Mouse (Mus musculus): ENCODE results near the gene RPS10-NUDT3. TPM values are rescaled to one million over a fixed set of nuclear protein-coding genes. Genes with fewer than 3 reads are reported as not detected.
A peak's percentile ranks its signal among the peaks of the same experiment; 100 is the strongest.

Gene RPS10-NUDT3
- not detected in 2 replicates for polyA plus RNA-seq (2015; fragmentation: Nextera tagmentation; extraction: Ambion mirVana)

- H3K4me3 ChIP-seq (ENCODE audit: low read length), result peak within 1 kb of the TSS; percentile 97
- peak within 1 kb of the TSS; percentile 96 for H3K9ac ChIP-seq (ENCODE audit: low read length)
- no peaks in the 10 kb centered on the region for H3K27me3 ChIP-seq (ENCODE audit: control insufficient read depth, insufficient read depth, low read depth, low read length)
- peaks cover 33% of the 10 kb centered on the region for H3K36me3 ChIP-seq (ENCODE audit: control insufficient read depth, insufficient read depth, low read length)
- WGBS, result under 1% methylated on average over 72 of the region's 72 CpGs
- H3K9me3 ChIP-seq (ENCODE audit: control insufficient read depth, low read length), result no peaks in the 10 kb centered on the region
- peak; percentile 98 for ATAC-seq (ENCODE audit: low read depth)
- H3K27ac ChIP-seq (ENCODE audit: low read length), result peak within 1 kb of the TSS; percentile 71
- H3K4me2 ChIP-seq (ENCODE audit: low read depth, low read length), result peak within 1 kb of the TSS; percentile 87
- H3K4me1 ChIP-seq (replicated peaks; ENCODE audit: control insufficient read depth, insufficient read depth, low read length), result peaks cover 10% of the 10 kb centered on the region
Observed at GRCm38 (mm10) chr17:27634871-27635574, at the start of gene RPS10-NUDT3. TSS of gene RPS10-NUDT3 (minus strand) at chr17:27635222.

- Histone ChIP-seq H3K4me1 (replicated peaks; ENCODE audit: control insufficient read depth, insufficient read depth, low read length) (peaks cover 7% of the 10 kb centered on the region), H3K36me3 (ENCODE audit: control insufficient read depth, insufficient read depth, low read length) (no peaks in the 10 kb centered on the region), H3K27me3 (ENCODE audit: control insufficient read depth, insufficient read depth, low read depth, low read length) (peaks cover 2% of the 10 kb centered on the region; the same call in 1 of the 2 replicates), H3K27ac (ENCODE audit: low read length) (no peak overlapping the region), H3K4me2 (ENCODE audit: low read depth, low read length) (no peak overlapping the region), H3K9ac (ENCODE audit: low read length) (no peak overlapping the region), H3K9me3 (ENCODE audit: control insufficient read depth, low read length) (no peaks in the 10 kb centered on the region), H3K4me3 (ENCODE audit: low read length) (no peak overlapping the region)
- ATAC-seq (ENCODE audit: low read depth), result peak; percentile 69
- 36% methylated on average over 11 of the region's 11 CpGs for WGBS
Observed at GRCm38 (mm10) chr17:27678924-27679813, 44.1 kb upstream of the RPS10-NUDT3 start.

GRCm38 (mm10) chr17:27677756-27678155, 42.7 kb upstream of the RPS10-NUDT3 start:
- no peak overlapping the region for H3K4me3 ChIP-seq (ENCODE audit: low read length)
- H3K9me3 ChIP-seq (ENCODE audit: control insufficient read depth, low read length), result no peaks in the 10 kb centered on the region
- no peaks in the 10 kb centered on the region for H3K36me3 ChIP-seq (ENCODE audit: control insufficient read depth, insufficient read depth, low read length)
- no peak overlapping the region for H3K4me2 ChIP-seq (ENCODE audit: low read depth, low read length)
- 70% methylated on average over 5 of the region's 5 CpGs for WGBS
- H3K4me1 ChIP-seq (replicated peaks; ENCODE audit: control insufficient read depth, insufficient read depth, low read length), result peaks cover 7% of the 10 kb centered on the region
- no peak for ATAC-seq (ENCODE audit: low read depth)
- no peak overlapping the region for H3K9ac ChIP-seq (ENCODE audit: low read length)
- H3K27ac ChIP-seq (ENCODE audit: low read length), result no peak overlapping the region
- no peaks in the 10 kb centered on the region for H3K27me3 ChIP-seq (ENCODE audit: control insufficient read depth, insufficient read depth, low read depth, low read length)

- 53% methylated on average over 7 of the region's 7 CpGs for WGBS
- Histone ChIP-seq H3K27ac (ENCODE audit: low read length) (no peak overlapping the region), H3K9ac (ENCODE audit: low read length) (no peak overlapping the region), H3K4me3 (ENCODE audit: low read length) (no peak overlapping the region), H3K9me3 (ENCODE audit: control insufficient read depth, low read length) (no peaks in the 10 kb centered on the region), H3K4me1 (replicated peaks; ENCODE audit: control insufficient read depth, insufficient read depth, low read length) (peaks cover 7% of the 10 kb centered on the region), H3K4me2 (ENCODE audit: low read depth, low read length) (no peak overlapping the region), H3K36me3 (ENCODE audit: control insufficient read depth, insufficient read depth, low read length) (no peaks in the 10 kb centered on the region), H3K27me3 (ENCODE audit: control insufficient read depth, insufficient read depth, low read depth, low read length) (no peaks in the 10 kb centered on the region)
- no peak for ATAC-seq (ENCODE audit: low read depth)
Observed at GRCm38 (mm10) chr17:27676270-27676669, 41.2 kb upstream of the RPS10-NUDT3 start.

GRCm38 (mm10) chr17:27675453-27675852, 40.4 kb upstream of the RPS10-NUDT3 start:
- ATAC-seq (ENCODE audit: low read depth), result no peak
- no peak overlapping the region for H3K9ac ChIP-seq (ENCODE audit: low read length)
- H3K27ac ChIP-seq (ENCODE audit: low read length), result no peak overlapping the region
- no peak overlapping the region for H3K4me3 ChIP-seq (ENCODE audit: low read length)
- peaks cover 7% of the 10 kb centered on the region for H3K4me1 ChIP-seq (replicated peaks; ENCODE audit: control insufficient read depth, insufficient read depth, low read length)
- H3K27me3 ChIP-seq (ENCODE audit: control insufficient read depth, insufficient read depth, low read depth, low read length), result no peaks in the 10 kb centered on the region
- no peaks in the 10 kb centered on the region for H3K9me3 ChIP-seq (ENCODE audit: control insufficient read depth, low read length)
- no peak overlapping the region for H3K4me2 ChIP-seq (ENCODE audit: low read depth, low read length)
- H3K36me3 ChIP-seq (ENCODE audit: control insufficient read depth, insufficient read depth, low read length), result no peaks in the 10 kb centered on the region
- WGBS, result 57% methylated on average over 9 of the region's 9 CpGs

- no peak overlapping the region for H3K27ac ChIP-seq (ENCODE audit: low read length)
- no peak for ATAC-seq (ENCODE audit: low read depth)
- no peak overlapping the region for H3K9ac ChIP-seq (ENCODE audit: low read length)
- H3K4me1 ChIP-seq (replicated peaks; ENCODE audit: control insufficient read depth, insufficient read depth, low read length), result no peaks in the 10 kb centered on the region
- H3K4me2 ChIP-seq (ENCODE audit: low read depth, low read length), result no peak overlapping the region
- WGBS, result 85% methylated on average over 7 of the region's 7 CpGs
- H3K36me3 ChIP-seq (ENCODE audit: control insufficient read depth, insufficient read depth, low read length), result no peaks in the 10 kb centered on the region
- no peak overlapping the region for H3K4me3 ChIP-seq (ENCODE audit: low read length)
- no peaks in the 10 kb centered on the region for H3K27me3 ChIP-seq (ENCODE audit: control insufficient read depth, insufficient read depth, low read depth, low read length)
- H3K9me3 ChIP-seq (ENCODE audit: control insufficient read depth, low read length), result no peaks in the 10 kb centered on the region
Observed at GRCm38 (mm10) chr17:27673945-27674344, 38.9 kb upstream of the RPS10-NUDT3 start.

- ATAC-seq (ENCODE audit: low read depth), result no peak
- H3K4me2 ChIP-seq (ENCODE audit: low read depth, low read length), result no peak overlapping the region
- H3K9me3 ChIP-seq (ENCODE audit: control insufficient read depth, low read length), result no peaks in the 10 kb centered on the region
- 69% methylated on average over 6 of the region's 6 CpGs for WGBS
- H3K9ac ChIP-seq (ENCODE audit: low read length), result no peak overlapping the region
- H3K27me3 ChIP-seq (ENCODE audit: control insufficient read depth, insufficient read depth, low read depth, low read length), result no peaks in the 10 kb centered on the region
- H3K4me3 ChIP-seq (ENCODE audit: low read length), result no peak overlapping the region
- H3K4me1 ChIP-seq (replicated peaks; ENCODE audit: control insufficient read depth, insufficient read depth, low read length), result no peaks in the 10 kb centered on the region
- H3K36me3 ChIP-seq (ENCODE audit: control insufficient read depth, insufficient read depth, low read length), result no peaks in the 10 kb centered on the region
- H3K27ac ChIP-seq (ENCODE audit: low read length), result no peak overlapping the region
Observed at GRCm38 (mm10) chr17:27671720-27672119, 36.7 kb upstream of the RPS10-NUDT3 start.

GRCm38 (mm10) chr17:27658767-27659166, 23.7 kb upstream of the RPS10-NUDT3 start:
- Histone ChIP-seq H3K9me3 (ENCODE audit: control insufficient read depth, low read length) (no peaks in the 10 kb centered on the region), H3K4me3 (ENCODE audit: low read length) (no peak overlapping the region), H3K4me1 (replicated peaks; ENCODE audit: control insufficient read depth, insufficient read depth, low read length) (peaks cover 9% of the 10 kb centered on the region), H3K9ac (ENCODE audit: low read length) (no peak overlapping the region), H3K27me3 (ENCODE audit: control insufficient read depth, insufficient read depth, low read depth, low read length) (peaks cover 36% of the 10 kb centered on the region), H3K27ac (ENCODE audit: low read length) (no peak overlapping the region), H3K36me3 (ENCODE audit: control insufficient read depth, insufficient read depth, low read length) (no peaks in the 10 kb centered on the region), H3K4me2 (ENCODE audit: low read depth, low read length) (no peak overlapping the region)
- no peak for ATAC-seq (ENCODE audit: low read depth)
- 59% methylated on average over 7 of the region's 7 CpGs for WGBS

GRCm38 (mm10) chr17:27657123-27657522, 22.1 kb upstream of the RPS10-NUDT3 start:
- no peak overlapping the region for H3K4me2 ChIP-seq (ENCODE audit: low read depth, low read length)
- peaks cover 9% of the 10 kb centered on the region for H3K4me1 ChIP-seq (replicated peaks; ENCODE audit: control insufficient read depth, insufficient read depth, low read length)
- H3K27me3 ChIP-seq (ENCODE audit: control insufficient read depth, insufficient read depth, low read depth, low read length), result peaks cover 36% of the 10 kb centered on the region
- WGBS, result 52% methylated on average over 8 of the region's 8 CpGs
- no peaks in the 10 kb centered on the region for H3K9me3 ChIP-seq (ENCODE audit: control insufficient read depth, low read length)
- H3K4me3 ChIP-seq (ENCODE audit: low read length), result no peak overlapping the region
- no peak for ATAC-seq (ENCODE audit: low read depth)
- no peaks in the 10 kb centered on the region for H3K36me3 ChIP-seq (ENCODE audit: control insufficient read depth, insufficient read depth, low read length)
- no peak overlapping the region for H3K27ac ChIP-seq (ENCODE audit: low read length)
- H3K9ac ChIP-seq (ENCODE audit: low read length), result no peak overlapping the region
